Mouse (Mus musculus) gastrocnemius, postnatal 10 days (tissue): ENCODE data around the gene Selenoo. TPM values are rescaled to one million over a fixed set of nuclear protein-coding genes. Genes with fewer than 3 reads are reported as not detected.

Source experiments
- DNase-seq: peaks from one replicate; pipeline ENCODE4 v3.0.0; 2021; ENCODE audit warnings: mixed read lengths
- total RNA-seq, 2 experiments: library from RNA; stranded (reverse); gene quantifications; 2 replicates each; pipeline ENCODE4 v1.2.3; 2021

Selenoo gene
- total RNA-seq, 2 experiments from 2014 or later, result 9.1 to 10.1 TPM

DNA sequence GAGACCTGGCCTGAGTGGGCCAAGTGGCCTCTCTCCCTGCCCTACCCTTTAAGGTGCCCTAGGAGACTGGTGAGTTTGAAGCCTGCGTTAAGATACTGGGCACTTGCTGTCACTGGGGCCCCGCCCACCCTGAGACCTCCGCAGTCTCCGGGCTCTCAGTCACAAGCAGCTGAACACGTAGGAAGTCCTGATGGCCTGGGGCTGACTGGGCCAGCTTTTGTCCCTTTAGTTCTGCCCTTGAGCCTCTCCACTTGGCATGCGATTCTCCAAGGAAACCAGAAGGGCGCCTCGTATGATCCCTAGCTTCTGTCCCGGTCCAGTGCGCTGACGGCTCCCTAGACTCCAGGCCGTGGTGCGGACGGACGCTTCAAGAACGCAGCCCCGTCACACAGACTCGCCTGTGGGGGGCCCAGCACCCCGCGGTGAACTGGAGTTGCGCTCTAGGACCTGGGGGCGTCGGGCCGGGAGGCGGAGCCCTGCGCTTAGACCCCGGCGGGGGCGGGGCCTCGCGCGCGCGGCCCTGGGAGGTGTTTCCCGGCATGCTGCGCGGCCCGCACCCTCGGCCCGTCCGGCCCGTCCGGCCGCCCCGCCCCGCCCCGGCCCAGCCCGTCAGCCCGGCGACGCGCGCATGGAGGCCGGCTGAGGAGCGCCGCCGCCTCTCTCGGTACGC is 13.3 kb upstream of the Selenoo start:
- peak; percentile 92 for DNase-seq

GRCm38 (mm10) chr15:89076156-89076731 is 12.6 kb upstream of the Selenoo start:
- peak; percentile 73 for DNase-seq

- no peak for DNase-seq
These were observed 10.6 kb upstream of the Selenoo start for GRCm38 (mm10) chr15:89078208-89078836.

- DNase-seq, result no peak
These were observed 5.0 kb upstream of the Selenoo start for GRCm38 (mm10) chr15:89083906-89084305.

DNA sequence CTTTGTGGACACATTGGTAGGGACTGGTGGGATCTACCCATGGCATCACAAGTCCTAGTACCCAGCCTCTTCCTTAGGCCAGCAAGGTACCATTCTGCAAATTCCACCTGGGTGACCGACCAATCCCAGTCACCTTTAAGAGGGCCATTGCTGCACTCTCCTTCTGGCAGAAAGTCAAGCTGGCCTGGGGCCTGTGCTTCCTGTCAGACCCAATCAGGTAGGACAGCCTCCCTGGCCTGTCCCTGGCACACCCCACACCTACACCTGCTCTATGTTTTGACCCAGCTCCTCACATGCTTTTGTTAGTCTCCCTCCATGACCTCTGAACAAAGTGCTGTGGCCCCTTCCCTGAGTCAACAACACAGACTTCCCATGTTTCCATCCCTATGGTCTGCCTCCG is 4.1 kb upstream of the Selenoo start:
- DNase-seq, result no peak

DNA sequence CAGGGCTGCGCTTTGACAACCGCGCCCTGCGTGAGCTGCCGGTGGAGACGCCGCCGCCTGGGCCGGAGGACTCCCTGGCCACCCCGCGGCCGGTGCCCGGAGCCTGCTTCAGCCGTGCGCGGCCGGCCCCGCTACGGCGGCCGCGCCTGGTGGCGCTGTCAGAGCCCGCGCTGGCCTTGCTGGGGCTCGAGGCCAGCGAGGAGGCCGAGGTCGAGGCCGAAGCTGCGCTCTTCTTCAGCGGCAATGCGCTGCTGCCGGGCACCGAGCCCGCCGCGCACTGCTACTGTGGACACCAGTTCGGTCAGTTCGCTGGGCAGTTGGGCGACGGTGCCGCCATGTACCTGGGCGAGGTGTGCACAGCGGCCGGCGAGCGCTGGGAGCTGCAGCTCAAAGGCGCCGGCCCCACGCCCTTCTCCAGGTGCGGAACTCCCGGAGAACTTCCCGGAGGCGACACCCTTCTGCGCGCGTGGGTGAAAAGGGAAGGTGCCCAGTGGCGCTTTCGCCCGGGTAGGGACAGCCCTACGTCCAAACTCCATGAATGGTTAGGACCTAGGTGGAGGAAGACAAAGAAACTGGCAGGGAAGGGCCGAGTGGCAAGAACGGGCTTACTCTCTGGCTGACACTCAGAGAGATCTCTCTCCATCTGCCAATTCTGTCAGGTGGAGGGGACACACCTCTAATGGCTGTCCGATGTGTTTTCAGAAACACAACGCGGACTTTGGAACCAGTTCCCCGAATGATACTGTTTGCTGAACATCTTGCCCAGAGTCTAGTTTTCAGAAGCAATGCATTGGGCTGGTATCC is 566 bp downstream of the Selenoo start:
- peak; percentile 61 for DNase-seq

DNA sequence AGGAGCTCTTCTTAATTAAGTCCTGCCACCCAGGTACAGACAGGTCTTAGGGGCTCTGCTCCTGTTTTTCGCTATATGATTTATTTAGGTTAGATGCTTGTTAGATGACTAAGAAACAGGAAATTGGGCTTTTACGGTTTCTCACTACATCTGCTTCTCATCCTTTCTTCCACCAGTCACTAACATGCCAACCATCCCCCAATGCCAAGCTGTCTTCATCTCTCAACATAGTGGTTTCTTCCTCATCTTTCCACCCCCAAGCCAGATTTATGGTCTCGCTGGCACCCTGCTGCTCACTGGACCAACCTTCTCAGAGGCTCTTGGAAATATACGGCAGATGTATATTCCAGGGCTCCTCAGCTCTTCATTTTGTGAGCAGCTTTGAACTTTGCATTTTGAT is 1.8 kb downstream of the Selenoo start:
- DNase-seq, result no peak

DNA sequence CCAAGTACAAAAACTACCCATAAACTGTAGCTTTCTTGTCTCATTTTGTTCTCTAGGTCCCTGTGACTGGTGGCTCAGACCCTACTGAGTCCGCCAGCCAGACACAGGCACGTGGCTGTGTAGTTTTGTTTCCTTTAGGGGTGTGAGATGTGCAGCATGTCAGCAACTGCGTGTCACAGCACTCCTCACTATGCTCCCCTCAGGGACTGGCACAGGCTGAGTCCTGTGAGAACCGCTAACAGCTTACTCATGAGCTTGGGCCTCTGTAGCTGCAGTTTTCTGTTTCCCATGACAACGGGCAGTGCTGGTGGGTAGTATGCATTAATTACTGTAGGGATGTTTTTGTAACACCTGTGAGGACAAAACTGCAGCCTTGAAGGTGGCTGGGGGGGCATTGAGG is 3.3 kb downstream of the Selenoo start:
- no peak for DNase-seq

DNA sequence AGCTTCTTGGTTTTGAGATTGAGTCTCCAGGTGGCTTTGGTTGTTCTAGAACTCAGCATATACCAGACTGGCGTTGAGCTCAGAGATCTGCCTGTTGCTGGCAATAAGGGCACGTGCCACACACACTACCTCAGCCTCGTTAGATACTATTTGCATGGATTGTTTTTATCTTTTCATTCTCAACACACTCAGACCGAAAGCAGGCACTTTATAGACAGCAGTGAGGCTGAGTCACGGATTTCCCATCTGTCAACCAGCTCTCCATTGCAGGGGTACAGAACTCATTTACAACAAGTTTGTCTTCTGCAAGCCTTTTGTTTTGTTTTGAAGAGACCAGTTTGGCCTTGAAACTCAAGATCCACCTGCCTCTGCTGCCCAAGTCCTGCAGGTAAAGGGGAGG is 8.6 kb downstream of the Selenoo start:
- DNase-seq, result no peak

DNA sequence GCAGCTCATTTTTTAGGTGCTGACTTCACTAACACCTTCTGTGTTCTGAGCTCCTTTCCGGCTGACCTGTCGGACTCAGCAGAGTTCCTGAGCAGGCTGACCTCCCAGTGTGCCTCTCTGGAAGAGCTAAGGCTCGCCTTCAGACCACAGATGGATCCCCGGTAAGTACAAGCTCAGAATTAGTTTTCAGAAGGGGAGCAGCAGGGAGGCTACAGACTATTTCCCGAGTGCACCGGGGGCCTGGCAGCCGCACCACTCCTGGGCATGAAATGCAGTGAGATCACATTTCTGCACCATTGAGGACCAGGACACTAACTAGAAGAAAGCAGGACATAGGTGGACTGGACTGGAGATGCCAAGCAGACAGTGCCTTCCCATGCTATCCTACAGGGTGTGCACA is 9.7 kb downstream of the Selenoo start:
- no peak for DNase-seq

- no peak for DNase-seq
These were observed 11.9 kb downstream of the Selenoo start for GRCm38 (mm10) chr15:89100823-89101222.

GRCm38 (mm10) chr15:89102646-89103045 is 13.8 kb downstream of the Selenoo start:
- no peak for DNase-seq

GRCm38 (mm10) chr15:89103921-89104320 is 15.0 kb downstream of the Selenoo start:
- no peak for DNase-seq

DNA sequence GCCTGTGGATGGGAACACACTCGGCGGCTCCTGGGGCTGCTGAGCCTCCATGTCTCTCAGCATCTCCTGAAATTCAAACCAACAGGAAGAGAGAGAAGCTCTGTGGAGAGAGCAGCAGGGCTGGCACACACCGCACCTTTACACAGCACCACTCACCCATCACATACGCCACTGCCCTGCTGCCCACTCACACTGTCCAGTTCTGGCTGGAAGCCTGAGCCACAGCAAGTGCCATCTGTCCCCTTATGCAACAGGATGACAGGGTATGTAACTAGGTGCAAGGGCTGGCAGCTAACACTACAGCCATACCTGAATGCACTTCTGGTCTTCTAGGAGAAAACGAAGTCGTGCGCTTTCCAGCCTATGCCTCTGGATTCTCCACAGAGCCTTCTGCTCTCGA is 15.5 kb downstream of the Selenoo start:
- peak; percentile 3 for DNase-seq

- DNase-seq, result peak; percentile 1
These were observed 17.2 kb downstream of the Selenoo start for GRCm38 (mm10) chr15:89106073-89106472.

DNA sequence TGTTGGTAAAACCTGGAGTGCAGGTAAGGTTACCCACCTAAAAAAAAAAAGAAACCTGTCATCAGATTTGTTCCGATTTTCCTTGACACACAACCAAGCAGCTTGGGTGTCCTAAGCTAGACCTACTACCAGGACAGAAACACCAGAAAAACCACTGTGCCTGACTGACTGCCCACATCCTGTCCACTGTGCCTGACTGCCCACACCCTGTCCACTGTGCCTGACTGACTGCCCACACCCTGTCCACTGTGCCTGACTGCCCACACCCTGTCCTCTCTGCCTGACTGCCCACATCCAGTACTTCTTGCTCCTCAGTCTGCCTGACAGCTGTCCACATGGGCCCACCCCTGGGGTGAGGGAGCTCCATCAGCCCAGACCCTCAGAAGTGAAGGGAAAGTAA is 18.1 kb downstream of the Selenoo start:
- DNase-seq, result no peak

DNA sequence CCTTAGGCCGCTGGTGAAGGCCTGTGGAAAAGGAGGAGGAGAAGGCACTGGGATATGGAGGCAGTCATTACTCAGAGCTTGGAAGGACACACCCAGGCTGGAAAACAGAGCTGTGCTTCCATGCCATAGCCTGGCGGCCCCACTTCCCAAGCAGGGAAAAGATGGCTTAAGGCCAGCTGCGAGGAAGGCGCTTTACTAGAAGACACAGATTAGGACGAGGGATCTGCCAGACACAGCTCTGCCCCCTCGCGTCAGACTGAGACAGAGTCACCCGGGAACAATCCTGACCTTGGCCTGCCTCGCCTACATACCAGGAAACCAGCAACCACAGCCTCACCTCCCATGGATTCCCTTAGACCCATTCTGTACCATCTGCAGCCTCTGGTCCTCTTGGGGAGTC is 21.3 kb downstream of the Selenoo start:
- no peak for DNase-seq

GRCm38 (mm10) chr15:89118007-89118406 is 29.1 kb downstream of the Selenoo start:
- DNase-seq, result no peak

DNA sequence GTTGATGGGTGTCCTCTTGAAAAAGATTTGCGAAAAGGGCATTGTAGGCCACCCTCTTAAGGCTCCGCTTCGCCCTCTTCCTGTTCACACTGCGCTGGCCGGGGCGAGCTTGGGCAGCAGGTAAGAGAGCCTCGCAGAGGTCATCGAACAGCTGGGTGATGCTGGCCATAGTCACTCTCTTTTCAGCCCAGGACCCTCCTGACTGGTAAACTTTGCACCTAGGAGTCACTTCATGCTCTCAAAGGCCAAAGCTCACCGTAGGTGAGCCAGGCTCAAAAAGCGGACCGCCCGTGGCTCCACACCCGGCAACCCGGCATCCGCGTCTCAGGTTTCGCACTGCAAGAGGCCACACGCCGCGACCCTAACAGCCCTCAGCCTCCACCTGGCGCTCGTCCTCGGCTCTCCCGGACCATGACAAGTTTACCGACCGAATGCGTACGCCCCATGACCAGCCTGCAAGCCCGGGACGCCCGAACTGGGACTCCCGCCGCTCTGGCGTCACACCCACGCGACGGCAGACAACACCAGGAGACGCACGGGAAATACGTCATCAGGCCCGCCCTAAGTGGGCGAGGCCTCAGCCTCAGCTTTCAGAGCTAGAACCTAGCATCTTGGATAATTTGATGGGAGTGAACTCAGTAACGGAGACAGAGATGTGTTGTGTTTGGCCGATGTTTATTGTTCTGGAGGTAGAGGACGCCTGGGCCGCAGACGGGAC is 33.9 kb downstream of the Selenoo start, which contains the start of gene Tubgcp6:
TSS of gene Tubgcp6 (minus strand) at position 464 of the 718 bp plus-strand sequence.
- peak; percentile 93 for DNase-seq

DNA sequence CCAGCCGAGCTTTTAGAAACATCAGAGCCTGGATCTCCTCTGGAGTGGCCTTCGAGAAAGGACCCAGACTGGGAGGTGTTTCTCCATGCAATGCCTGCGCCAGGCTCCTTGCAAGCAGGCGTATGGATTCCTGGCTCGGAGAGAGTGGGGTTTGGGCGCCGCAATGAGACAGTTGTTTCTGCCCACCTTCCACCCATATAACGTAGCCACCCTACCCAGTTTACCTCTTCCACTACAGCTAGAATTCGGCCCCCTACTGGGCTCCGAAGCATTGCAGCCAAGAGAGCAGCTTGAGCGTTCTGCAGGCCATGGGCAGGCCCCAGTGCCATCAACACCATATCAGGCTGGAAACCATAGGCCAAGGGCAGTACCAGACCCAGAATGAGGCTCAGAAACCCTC is 34.7 kb downstream of the Selenoo start:
- no peak for DNase-seq

DNA sequence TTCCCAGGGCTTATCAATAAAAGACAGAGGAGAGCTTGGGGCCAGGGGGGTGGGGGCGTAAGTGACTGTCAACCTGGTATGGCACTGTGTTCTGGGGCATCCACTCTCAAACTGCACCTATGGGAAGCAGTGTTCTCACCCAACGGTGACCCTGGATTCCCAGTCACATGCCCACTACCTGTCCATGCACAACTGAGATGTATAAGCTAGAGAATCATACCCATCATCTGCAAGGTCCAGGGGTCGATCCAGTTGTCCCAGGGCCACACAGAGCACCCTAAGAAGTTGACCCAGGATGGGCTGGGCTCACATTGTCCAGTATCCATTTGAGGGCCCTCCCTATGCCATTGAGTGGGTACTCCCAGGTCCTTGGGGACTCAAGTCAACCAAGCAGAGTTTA is 35.4 kb downstream of the Selenoo start:
- no peak for DNase-seq

DNA sequence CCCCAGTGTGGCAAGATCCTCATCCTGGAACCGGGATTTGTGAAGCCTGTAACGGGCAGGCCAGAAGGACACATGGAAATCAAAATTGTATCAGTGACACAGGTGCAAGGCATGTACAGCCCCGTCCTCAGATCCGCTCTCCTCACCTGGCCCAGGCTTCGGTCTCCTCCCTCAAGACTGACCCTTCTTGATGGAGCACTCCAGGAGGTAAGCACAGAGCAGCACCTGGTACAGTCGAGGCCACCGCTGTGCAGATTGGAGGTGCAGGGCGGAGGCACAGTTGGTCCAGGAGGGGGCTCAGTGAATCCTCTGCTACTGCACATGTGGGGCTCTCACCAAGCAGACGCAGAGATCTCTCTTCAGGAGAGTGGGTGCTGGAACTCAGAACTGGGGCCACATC is 36.5 kb downstream of the Selenoo start:
- DNase-seq, result no peak
